Mouse (Mus musculus) testis, adult 2 months (tissue): ENCODE results near the gene Pdcd5. TPM values are rescaled to one million over a fixed set of nuclear protein-coding genes. Genes with fewer than 3 reads are reported as not detected.

Source experiments
- H3K27ac ChIP-seq: fragments of 200-500 bp; 2 replicates; pipeline ENCODE4 v1.5.1; 2012; ENCODE audit warnings: low read depth, low read length; ENCODE audit not compliant: control insufficient read depth, insufficient read depth
- H3K27me3 ChIP-seq: fragments of 200-500 bp; 2 replicates; pipeline ENCODE4 v1.6.1; 2012; ENCODE audit warnings: mild to moderate bottlenecking, low read length, moderate library complexity; ENCODE audit not compliant: control insufficient read depth, insufficient read depth
- H3K36me3 ChIP-seq: fragments of 200-500 bp; 2 replicates; pipeline ENCODE4 v1.6.1; 2012; ENCODE audit warnings: mild to moderate bottlenecking, low read length; ENCODE audit not compliant: control insufficient read depth, insufficient read depth
- H3K4me1 ChIP-seq: fragments of 200-500 bp; 2 replicates; pipeline ENCODE4 v1.6.1; 2012; ENCODE audit warnings: low read length; ENCODE audit not compliant: control insufficient read depth, insufficient read depth
- H3K4me3 ChIP-seq: fragments of 200-500 bp; 2 replicates; pipeline ENCODE4 v1.5.1; 2012; ENCODE audit warnings: low read depth, mild to moderate bottlenecking, low read length, moderate library complexity, mixed read lengths; ENCODE audit not compliant: control insufficient read depth
- CTCF ChIP-seq: fragments of 200-500 bp; IDR thresholded peaks from 2 replicates; pipeline ENCODE4 v1.5.1; 2012; ENCODE audit warnings: low read depth, mild to moderate bottlenecking, inconsistent platforms, low read length, moderate library complexity; ENCODE audit not compliant: control insufficient read depth, insufficient read depth, insufficient replicate concordance
- POLR2A ChIP-seq: fragments of 200-500 bp; IDR thresholded peaks from 2 replicates; pipeline ENCODE4 v1.6.1; 2012; ENCODE audit warnings: low read depth, mild to moderate bottlenecking, inconsistent platforms, low read length, moderate library complexity; ENCODE audit not compliant: control insufficient read depth
- polyA plus RNA-seq: library from polyadenylated mRNA; depleted of rRNA; stranded (reverse); fragments of >200 nt; gene quantifications from 2 replicates; pipeline ENCODE4 v1.2.3, GENCODE M21; 2012; rRNA removed

Gene Pdcd5
- polyA plus RNA-seq, result 272 and 388 TPM in 2 replicates

DNA sequence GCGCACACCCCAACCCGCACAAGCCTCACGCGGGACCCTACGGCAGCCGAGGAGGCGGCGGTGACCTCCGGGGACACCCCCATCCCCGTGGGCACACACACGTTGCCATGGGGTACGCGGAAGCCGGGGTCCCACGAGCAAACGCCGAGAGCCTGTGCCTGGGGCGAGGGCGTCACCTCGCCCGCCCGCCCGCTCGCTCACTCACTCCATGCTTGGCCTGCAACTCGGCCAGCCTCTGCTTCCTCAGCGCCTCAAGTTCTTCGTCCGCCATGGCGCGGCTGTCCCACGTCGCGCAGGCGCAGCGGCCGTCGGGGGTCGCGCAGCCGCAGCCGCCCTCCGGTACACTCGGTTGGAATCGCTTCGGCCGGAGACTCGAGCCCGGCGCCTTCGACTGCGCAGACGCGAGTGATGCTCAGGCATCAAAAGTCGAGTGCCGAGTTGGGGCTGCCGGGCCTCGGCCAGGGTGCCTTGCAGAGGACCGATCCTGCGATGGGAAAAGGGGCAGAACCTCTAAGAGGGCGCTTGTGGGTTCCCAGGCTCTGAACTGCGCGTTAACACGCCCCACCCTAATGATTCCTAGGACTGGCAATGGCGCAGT lies at the start of gene Pdcd5:
Gene Pdcd5, minus strand, starts transcription at position 421 of the 598 bp plus-strand sequence.
- Histone ChIP-seq H3K4me1 (peaks cover 5% of the 10 kb centered on the region), H3K27ac (peak within 1 kb of the TSS; percentile 76), H3K27me3 (no peaks in the 10 kb centered on the region), H3K36me3 (no peaks in the 10 kb centered on the region; the same call in 1 of the 2 replicates), H3K4me3 (peak within 1 kb of the TSS; percentile 92)
- TF ChIP-seq CTCF (no peak), POLR2A (peak; percentile 68)

DNA sequence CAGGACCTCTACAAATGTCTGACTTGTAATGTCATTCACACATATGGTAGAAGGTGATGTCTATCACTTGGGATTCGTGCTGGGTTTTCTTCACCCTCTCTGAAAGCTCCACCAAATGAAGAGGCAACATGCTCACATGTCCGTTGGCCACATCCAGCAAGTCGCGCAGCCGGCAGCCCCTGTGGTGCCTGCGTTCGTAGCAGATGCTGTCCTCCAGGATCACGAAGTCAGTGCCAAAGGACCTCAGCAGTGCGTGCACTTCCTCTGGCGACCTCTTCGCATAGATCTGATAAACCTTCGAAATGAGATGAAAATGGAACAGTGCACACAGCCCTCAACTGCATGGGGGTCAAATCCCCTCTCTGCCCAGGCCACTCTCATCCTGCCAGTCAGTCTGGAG lies 45.3 kb upstream of the Pdcd5 start:
- Histone ChIP-seq H3K4me1 (peaks cover 3% of the 10 kb centered on the region), H3K27me3 (no peaks in the 10 kb centered on the region), H3K4me3 (no peak overlapping the region), H3K36me3 (no peaks in the 10 kb centered on the region), H3K27ac (no peak overlapping the region)
- TF ChIP-seq POLR2A, result no peak
- TF ChIP-seq CTCF, result no peak

DNA sequence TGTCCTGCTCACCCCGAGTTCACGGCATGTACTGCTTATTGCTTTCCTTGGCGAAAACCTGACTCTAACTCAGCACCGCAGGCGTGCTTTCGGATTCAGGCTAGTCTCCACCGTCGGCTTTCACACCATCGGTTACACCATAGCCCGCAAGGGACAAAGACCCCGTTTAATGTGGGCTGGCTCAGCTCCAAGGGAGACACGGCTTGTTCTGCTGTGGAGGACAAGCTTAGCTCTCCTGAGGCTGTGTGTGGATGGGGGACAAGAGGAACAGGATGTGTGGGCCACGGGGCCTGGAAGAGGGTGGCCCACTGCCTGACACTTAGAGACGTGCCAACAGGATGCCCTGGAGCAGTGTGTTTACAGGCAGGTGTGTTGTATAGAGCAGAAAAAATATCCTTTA lies 44.8 kb upstream of the Pdcd5 start:
- Histone ChIP-seq H3K27ac (no peak overlapping the region), H3K36me3 (no peaks in the 10 kb centered on the region)

DNA sequence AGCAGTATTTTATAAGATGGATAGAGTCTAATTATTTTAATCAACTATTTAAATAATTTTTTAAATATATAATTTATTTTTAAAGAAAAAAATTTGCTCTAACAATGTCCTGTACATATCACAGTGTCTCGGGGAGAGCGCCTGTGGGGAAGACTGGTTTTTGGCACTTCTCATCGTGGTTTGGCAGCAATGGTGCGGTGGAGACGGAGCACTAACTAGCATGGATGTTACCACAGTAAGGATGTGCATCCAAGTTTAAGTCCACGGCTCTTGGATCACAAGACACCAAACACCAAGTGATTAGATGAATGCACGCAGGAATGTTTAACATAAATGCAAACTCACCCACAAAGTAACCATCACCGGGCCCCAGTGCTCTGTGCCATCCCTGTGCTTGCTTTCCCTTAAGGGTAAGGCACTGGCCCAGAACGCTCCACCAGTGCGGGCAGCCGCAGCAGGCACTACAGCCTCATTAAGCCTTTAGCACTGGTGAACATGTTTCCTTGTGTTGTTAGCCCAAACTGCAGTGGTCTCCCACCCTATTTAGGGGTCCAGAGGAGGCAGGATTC lies 41.5 kb upstream of the Pdcd5 start:
- Histone ChIP-seq H3K27me3 (no peaks in the 10 kb centered on the region), H3K4me1 (peaks cover 19% of the 10 kb centered on the region), H3K27ac (no peak overlapping the region; the same call in 1 of the 2 replicates), H3K36me3 (no peaks in the 10 kb centered on the region), H3K4me3 (no peak overlapping the region)
- TF ChIP-seq POLR2A (no peak), CTCF (no peak)

More for the DNA sequence above, 44.8 kb upstream of the Pdcd5 start:
- TF ChIP-seq POLR2A, result no peak
- no peak for TF ChIP-seq CTCF
- H3K4me1 ChIP-seq, result peaks cover 7% of the 10 kb centered on the region
- no peak overlapping the region for H3K4me3 ChIP-seq
- no peaks in the 10 kb centered on the region for H3K27me3 ChIP-seq

DNA sequence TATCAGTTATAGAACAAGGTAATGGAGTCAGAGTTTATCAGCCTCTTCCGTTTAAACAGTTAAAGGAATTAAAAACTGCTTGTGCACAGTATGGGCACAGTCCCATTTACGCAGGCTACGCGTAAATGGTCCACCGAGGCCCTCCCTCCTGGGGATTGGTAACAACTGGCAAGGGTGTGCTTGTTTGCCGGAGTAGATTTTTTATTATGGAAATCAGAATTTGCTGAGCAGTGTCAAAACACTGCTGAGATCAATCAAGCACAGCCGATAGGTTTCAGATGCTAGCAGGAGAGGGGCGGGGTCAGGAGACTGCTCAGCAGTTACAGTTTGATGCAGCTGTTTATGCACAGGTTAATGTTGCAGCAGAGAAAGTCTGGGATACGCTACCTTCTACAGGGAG lies 41.0 kb upstream of the Pdcd5 start:
- H3K4me1 ChIP-seq, result peaks cover 17% of the 10 kb centered on the region

DNA sequence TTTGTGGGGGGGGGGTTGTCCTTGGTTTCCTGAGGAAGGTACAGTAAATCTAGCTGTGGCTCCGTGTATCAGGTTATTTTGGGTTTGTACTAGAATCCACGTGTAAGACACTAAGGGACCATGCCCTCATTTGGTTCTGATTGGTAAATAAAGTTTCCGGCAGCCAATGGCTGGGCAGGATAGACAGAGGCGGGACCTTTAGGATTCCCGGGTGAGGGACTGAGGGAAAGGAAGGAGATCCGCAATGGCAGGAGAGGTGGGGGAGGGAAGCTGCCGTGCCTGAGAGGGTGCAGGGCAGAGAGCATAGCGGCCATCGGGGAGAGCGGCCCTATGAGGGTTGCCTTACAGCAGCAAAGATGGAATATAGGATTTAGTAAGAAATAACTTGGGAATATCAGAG lies 39.9 kb upstream of the Pdcd5 start:
- TF ChIP-seq CTCF (no peak), POLR2A (no peak)
- Histone ChIP-seq H3K27ac (peak overlapping the region; percentile 72), H3K36me3 (no peaks in the 10 kb centered on the region), H3K4me1 (peaks cover 17% of the 10 kb centered on the region), H3K4me3 (no peak overlapping the region; the same call in 1 of the 2 replicates), H3K27me3 (no peaks in the 10 kb centered on the region)

More for the DNA sequence above, 41.0 kb upstream of the Pdcd5 start:
- Histone ChIP-seq H3K4me3 (no peak overlapping the region), H3K36me3 (no peaks in the 10 kb centered on the region), H3K27me3 (no peaks in the 10 kb centered on the region), H3K27ac (peak overlapping the region; percentile 82)
- TF ChIP-seq POLR2A, result no peak
- no peak for TF ChIP-seq CTCF

DNA sequence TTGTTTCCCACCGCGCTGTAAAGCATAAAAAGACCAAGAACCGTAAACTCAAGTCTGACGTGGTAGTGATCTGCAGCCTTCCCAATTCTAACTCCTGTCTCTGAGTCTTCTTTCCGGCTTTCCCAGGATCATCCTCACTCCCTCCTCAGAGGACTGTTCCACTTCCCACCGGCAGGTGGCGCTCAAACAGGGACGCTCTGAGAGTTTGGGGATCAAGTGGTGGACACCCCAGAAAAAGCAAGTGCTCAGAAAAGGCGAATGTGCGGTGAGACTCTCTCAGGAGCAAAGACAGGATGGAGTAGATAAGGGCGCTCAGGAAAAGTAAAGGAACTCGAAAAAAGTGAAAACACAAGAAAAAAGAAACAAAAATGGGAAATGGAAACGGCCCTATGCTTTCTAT lies 39.4 kb upstream of the Pdcd5 start:
- H3K36me3 ChIP-seq, result no peaks in the 10 kb centered on the region
- no peaks in the 10 kb centered on the region for H3K27me3 ChIP-seq
- peak overlapping the region; percentile 72 for H3K27ac ChIP-seq
- TF ChIP-seq CTCF, result peak; percentile 94
- TF ChIP-seq POLR2A, result no peak
- H3K4me1 ChIP-seq, result peaks cover 17% of the 10 kb centered on the region
- H3K4me3 ChIP-seq, result peak overlapping the region; percentile 36

DNA sequence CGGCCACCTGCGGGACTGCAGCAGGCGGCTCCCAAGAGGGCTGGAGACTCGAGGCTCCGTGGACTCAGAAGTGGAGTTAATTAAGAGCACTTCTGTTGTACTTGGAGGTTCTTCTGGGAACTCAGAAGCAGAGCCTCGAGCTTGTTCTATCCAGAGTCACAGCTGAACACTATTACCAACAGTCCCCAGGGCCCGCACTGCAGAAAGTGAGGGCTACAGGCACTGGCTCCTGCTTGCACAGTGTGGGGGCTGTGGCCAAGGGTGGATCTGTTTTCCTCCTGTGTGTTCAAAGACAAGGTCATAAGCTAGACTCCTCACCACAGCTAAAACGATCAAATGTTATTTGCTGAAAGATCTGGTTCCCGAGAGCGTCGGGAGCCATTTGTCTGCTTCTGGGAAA lies 38.9 kb upstream of the Pdcd5 start:
- Histone ChIP-seq H3K4me1 (peaks cover 17% of the 10 kb centered on the region), H3K27ac (peak overlapping the region; percentile 72), H3K27me3 (no peaks in the 10 kb centered on the region), H3K4me3 (no peak overlapping the region; the same call in 1 of the 2 replicates), H3K36me3 (no peaks in the 10 kb centered on the region)
- TF ChIP-seq CTCF (no peak), POLR2A (no peak)
